Mouse (Mus musculus): ENCODE measurements around the gene Isg15.

DNA sequence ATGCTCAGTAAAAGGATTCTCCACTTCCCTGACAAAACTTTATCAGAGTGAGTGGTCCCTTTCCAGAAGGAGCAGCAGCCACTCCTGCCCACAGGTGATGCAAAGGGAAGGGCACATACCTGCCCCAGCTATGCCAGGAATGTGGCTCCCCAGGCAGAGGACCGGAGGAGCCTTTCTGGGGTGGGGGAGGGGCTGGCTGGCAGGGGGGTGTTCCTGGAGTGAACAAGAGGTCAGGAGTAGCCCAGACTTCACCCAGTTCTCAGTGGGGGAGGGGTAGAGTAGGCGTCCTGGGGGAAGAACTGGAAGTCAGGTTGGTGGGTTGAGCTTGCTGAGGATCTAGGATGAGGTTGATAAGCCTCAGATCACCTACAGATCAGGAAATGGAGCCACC is 7.4 kb downstream of the Isg15 start:
- no peak for TF ChIP-seq POLR2A (IDR thresholded peaks at IDR 0.05; ENCODE audit: control insufficient read depth, low read depth, low read length)
- TF ChIP-seq CTCF (IDR thresholded peaks at IDR 0.05; ENCODE audit: control insufficient read depth, insufficient read depth, insufficient replicate concordance, low read depth, low read length) = no peak
